12 mouse cellular contexts compared by ENCODE assay signal in the genomic region with DNA sequence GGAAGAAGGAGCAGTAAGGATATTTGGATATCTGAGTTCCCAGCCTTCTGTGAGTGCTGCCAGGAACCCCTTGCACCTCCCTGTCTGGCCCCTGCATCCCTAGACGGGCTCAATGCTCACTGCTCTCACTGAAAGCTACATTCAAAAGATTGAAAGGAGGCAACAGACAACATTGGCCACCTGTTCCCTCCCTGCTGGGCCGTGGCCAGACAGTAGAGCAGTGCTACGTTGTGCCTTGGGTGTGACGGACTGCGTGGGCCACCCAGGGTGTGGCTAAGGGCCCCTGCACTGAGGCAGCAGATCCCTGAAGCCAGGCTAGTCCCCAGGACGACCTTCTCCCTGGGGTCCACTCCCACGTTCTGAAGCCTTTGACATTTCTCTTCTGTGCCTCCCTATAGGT. TPM values are rescaled to one million over a fixed set of nuclear protein-coding genes. Genes with fewer than 3 reads are reported as not detected.
DNase-seq lines count a peak whose midpoint lies in the region; ATAC-seq and TF ChIP-seq lines count a peak whose summit lies in the region.
"Had no signal": no experiment of that assay in that cellular context is flagged by ENCODE, and none has a peak within 500 bp of the region (broad histone marks: within the 10 kb centered on the region; RNA-seq: fewer than 3 reads in every experiment).

No protein-coding gene starts in this region.

- 0 out of 2 replicates have a peak, but pooled peaks have one; percentile 8 for ATAC-seq in frontal cortex, adult (ENCODE audit: low TSS enrichment)
- peak; percentile 22; the same call in 1 of the 2 replicates for ATAC-seq in heart, postnatal 0 days (ENCODE audit: insufficient read depth, low read depth)
- peak; percentile 46; the same call in 1 of the 2 replicates for ATAC-seq in intestine, postnatal 0 days

- DNase-seq in frontal cortex, postnatal 36 days (ENCODE audit: low spot score in 2 of 2): no peak
- DNase-seq in left cerebral cortex, postnatal 4 days: peak; percentile 56
- no peak for DNase-seq in left cerebral cortex, adult 11 months (ENCODE audit: low spot score)
- DNase-seq in heart, postnatal 0 days (ENCODE audit: low spot score): no peak
- no peak for DNase-seq in spleen, postnatal 10 days (ENCODE audit: low spot score in 2 of 2)
- DNase-seq in right cerebral cortex, adult 18-20 months: no peak

- WGBS in heart, postnatal 0 days: 21% methylated on average over 7 of the region's 7 CpGs
- 21% methylated on average over 7 of the region's 7 CpGs for WGBS in intestine, postnatal 0 days

- no peaks in the 10 kb centered on the region for H3K36me3 ChIP-seq in heart, postnatal 0 days (replicated peaks; ENCODE audit: control insufficient read depth, insufficient read depth, low read length)
- H3K36me3 ChIP-seq in intestine, postnatal 0 days (ENCODE audit: control insufficient read depth, insufficient read depth): no peaks in the 10 kb centered on the region
- H3K36me3 ChIP-seq: forebrain, embryonic 10.5 days; limb, embryonic 15.5 days had no signal

- no peaks in the 10 kb centered on the region for H3K9me3 ChIP-seq in heart, postnatal 0 days (replicated peaks; ENCODE audit: control insufficient read depth, low read length)
- no peaks in the 10 kb centered on the region for H3K9me3 ChIP-seq in intestine, postnatal 0 days (ENCODE audit: control insufficient read depth)
- H3K9me3 ChIP-seq: forebrain, embryonic 10.5 days; limb, embryonic 15.5 days had no signal

- TF ChIP-seq EP300 in heart, postnatal 0 days (IDR thresholded peaks at IDR 0.05; ENCODE audit: low read depth): no peak

- no peak overlapping the region; the same call in 1 of the 2 replicates for H3K27ac ChIP-seq in heart, postnatal 0 days (ENCODE audit: low read depth)
- no peak overlapping the region for H3K27ac ChIP-seq in intestine, postnatal 0 days (ENCODE audit: low read depth, low read length)
- H3K27ac ChIP-seq: forebrain, embryonic 10.5 days; kidney, postnatal 0 days; limb, embryonic 15.5 days had no signal

- TF ChIP-seq CTCF in heart, postnatal 0 days (IDR thresholded peaks at IDR 0.05; ENCODE audit: low read depth): no peak
- TF ChIP-seq CTCF in intestine, postnatal 0 days (IDR thresholded peaks at IDR 0.05; ENCODE audit: low read depth): no peak

- H3K4me2 ChIP-seq in heart, postnatal 0 days (ENCODE audit: low read depth, low read length): no peak overlapping the region
- H3K4me2 ChIP-seq in intestine, postnatal 0 days (replicated peaks; ENCODE audit: low read depth): no peak overlapping the region
- H3K4me2 ChIP-seq: limb, embryonic 15.5 days had no signal

- H3K4me3 ChIP-seq in heart, postnatal 0 days (ENCODE audit: low read depth, low read length): no peak overlapping the region
- H3K4me3 ChIP-seq in intestine, postnatal 0 days (ENCODE audit: low read depth, low read length): no peak overlapping the region
- H3K4me3 ChIP-seq: forebrain, embryonic 10.5 days; limb, embryonic 15.5 days had no signal

- 0 out of 2 replicates have a peak overlapping the region, but pooled peaks have one; percentile 16 for H3K9ac ChIP-seq in heart, postnatal 0 days (replicated peaks; ENCODE audit: low read depth, low read length)
- no peak overlapping the region for H3K9ac ChIP-seq in intestine, postnatal 0 days (ENCODE audit: low read depth, low read length)
- H3K9ac ChIP-seq: limb, embryonic 15.5 days had no signal

- peaks cover 18% of the 10 kb centered on the region for H3K4me1 ChIP-seq in heart, postnatal 0 days (ENCODE audit: control insufficient read depth, insufficient read depth)
- peaks cover 2% of the 10 kb centered on the region; the same call in 1 of the 2 replicates for H3K4me1 ChIP-seq in intestine, postnatal 0 days (replicated peaks; ENCODE audit: control insufficient read depth, insufficient read depth, low read length)

- no peaks in the 10 kb centered on the region for H3K27me3 ChIP-seq in heart, postnatal 0 days (ENCODE audit: control insufficient read depth, insufficient read depth, low read length)
- H3K27me3 ChIP-seq in intestine, postnatal 0 days (replicated peaks; ENCODE audit: control insufficient read depth, insufficient read depth, low read length): no peaks in the 10 kb centered on the region
- H3K27me3 ChIP-seq: limb, embryonic 15.5 days had no signal

- intact Hi-C loops in left cerebral cortex, postnatal 4 days (cut with DNase I): no loop called here

RNA-seq across cellular contexts. Expression of a gene that starts 52.5 kb away (rescaled TPM):
- total RNA-seq in left cerebral cortex, postnatal 4 days (2021): under 1 TPM; 0.16 to 0.28 TPM
- total RNA-seq in heart, postnatal 0 days (2014; rRNA removed; ENCODE audit: low replicate concordance): 1.6 TPM in 1 of 2 replicates, not detected in the other
- polyA plus RNA-seq in heart, postnatal 0 days (2015; fragmentation: Nextera tagmentation; extraction: Ambion mirVana): 0.10 and 0.14 TPM in 2 replicates
- polyA plus RNA-seq in intestine, postnatal 0 days (2015; fragmentation: Nextera tagmentation; extraction: Ambion mirVana): 0.16 and 0.17 TPM in 2 replicates
- total RNA-seq: gastrocnemius, adult 8-10 months had no signal
